In the genomic region with DNA sequence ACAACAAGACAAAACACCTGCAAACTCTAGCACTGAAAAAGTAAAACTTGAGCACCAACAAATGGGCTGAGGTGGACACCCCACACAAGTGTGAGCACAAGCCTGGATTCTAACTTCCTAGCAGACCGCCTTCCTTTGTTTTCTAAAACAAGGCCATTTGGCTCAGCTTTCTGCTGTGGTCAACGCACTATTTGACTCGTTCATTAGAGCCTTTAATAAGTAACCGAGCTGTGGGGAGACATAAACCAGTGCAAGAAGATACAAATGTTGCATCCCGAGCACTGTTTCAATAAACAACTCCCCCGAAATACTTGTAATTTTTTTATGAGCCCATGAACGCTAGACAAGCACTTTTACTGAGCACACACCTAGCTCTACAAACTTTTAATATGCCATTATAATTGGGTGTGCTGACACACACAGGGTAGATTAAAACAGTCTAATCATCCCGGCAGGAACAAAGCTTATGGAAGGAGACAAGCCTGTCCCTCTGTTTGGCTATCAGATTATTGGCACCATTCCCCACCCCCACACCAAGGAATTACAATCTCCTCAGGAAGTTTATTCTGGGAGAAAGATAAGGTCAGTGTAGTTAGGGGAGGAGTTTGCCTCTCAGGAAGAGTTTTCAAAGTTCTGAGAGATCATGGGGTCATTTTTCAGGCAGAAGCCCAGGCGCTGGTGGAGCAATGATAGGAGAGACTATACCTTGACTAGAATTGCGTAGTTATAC, we compare ENCODE assay signal across 18 mouse cellular contexts. TPM values are rescaled to one million over a fixed set of nuclear protein-coding genes. Genes with fewer than 3 reads are reported as not detected.
DNase-seq lines count a peak whose midpoint lies in the region; ATAC-seq and TF ChIP-seq lines count a peak whose summit lies in the region.
"Had no signal": no experiment of that assay in that cellular context is flagged by ENCODE, and none has a peak within 500 bp of the region (broad histone marks: within the 10 kb centered on the region; RNA-seq: fewer than 3 reads in every experiment).

No protein-coding gene starts in this region.

- no peak for TF ChIP-seq POLR2A in kidney, adult 2 months (IDR thresholded peaks at IDR 0.05; ENCODE audit: low read depth, low read length)

- peaks cover 9% of the 10 kb centered on the region for H3K4me1 ChIP-seq in kidney, adult 2 months (ENCODE audit: control insufficient read depth, insufficient read depth, low read length)
- H3K4me1 ChIP-seq in kidney, embryonic 14.5 days (ENCODE audit: control insufficient read depth, insufficient read depth, low read length), result peaks cover 11% of the 10 kb centered on the region
- no peaks in the 10 kb centered on the region for H3K4me1 ChIP-seq in stomach, postnatal 0 days (replicated peaks; ENCODE audit: control insufficient read depth, insufficient read depth)
- H3K4me1 ChIP-seq: embryonic facial prominence, embryonic 13.5 days; limb, embryonic 15.5 days; neural tube, embryonic 12.5 days had no signal

- 31% methylated on average over 10 of the region's 10 CpGs for WGBS in kidney, adult 2 months
- 45% methylated on average over 10 of the region's 10 CpGs for WGBS in kidney, embryonic 14.5 days
- 41% methylated on average over 10 of the region's 10 CpGs for WGBS in stomach, postnatal 0 days

- TF ChIP-seq EP300 in stomach, postnatal 0 days (optimal IDR thresholded peaks at IDR 0.05), result no peak

- peak; percentile 13 for DNase-seq in adrenal gland, adult 2 months
- DNase-seq in adrenal gland, adult 8-10 months, result no peak
- peak; percentile 60 for DNase-seq in kidney, adult 2 months
- peak; percentile 23 to 37 for DNase-seq in kidney, postnatal 36 days
- DNase-seq in stomach, postnatal 0 days (ENCODE audit: low spot score), result peak; percentile 48
- DNase-seq in frontal cortex, postnatal 10 days (ENCODE audit: low spot score in 2 of 2), result no peak
- DNase-seq: cerebellum, adult 2 months; thymus, postnatal 4 days had no signal

- peak overlapping the region; percentile 25; the same call in 1 of the 2 replicates for H3K27ac ChIP-seq in kidney, adult 2 months (ENCODE audit: insufficient read depth, low read depth, low read length)
- no peak overlapping the region for H3K27ac ChIP-seq in kidney, embryonic 14.5 days (ENCODE audit: low read depth, low read length)
- 0 out of 2 replicates have a peak overlapping the region, but pooled peaks have one; percentile 13 for H3K27ac ChIP-seq in stomach, postnatal 0 days (replicated peaks)
- H3K27ac ChIP-seq: embryonic facial prominence, embryonic 13.5 days; left cerebral cortex, adult 2 months; limb, embryonic 15.5 days; neural tube, embryonic 12.5 days had no signal

- H3K27me3 ChIP-seq in kidney, adult 2 months (replicated peaks; ENCODE audit: control insufficient read depth, insufficient read depth, low read length), result no peaks in the 10 kb centered on the region
- H3K27me3 ChIP-seq in kidney, embryonic 14.5 days (ENCODE audit: control insufficient read depth, insufficient read depth, low read length), result no peaks in the 10 kb centered on the region
- H3K27me3 ChIP-seq in stomach, postnatal 0 days (ENCODE audit: control insufficient read depth, insufficient read depth, low read length), result no peaks in the 10 kb centered on the region
- H3K27me3 ChIP-seq: embryonic facial prominence, embryonic 13.5 days; limb, embryonic 15.5 days; neural tube, embryonic 12.5 days had no signal

- no peak for ATAC-seq in kidney, embryonic 14.5 days (ENCODE audit: low FRiP score, low TSS enrichment)
- peak; percentile 28; the same call in 1 of the 2 replicates for ATAC-seq in stomach, postnatal 0 days (ENCODE audit: low FRiP score, low TSS enrichment)
- no peak for ATAC-seq in megakaryocyte, adult 5-6 weeks (ENCODE audit: poor library complexity, severe bottlenecking)
- ATAC-seq: forebrain, embryonic 14.5 days had no signal

- H3K9me3 ChIP-seq in kidney, embryonic 14.5 days (ENCODE audit: control insufficient read depth, low read length), result 0 out of 2 replicates have a peak, but pooled peaks cover 3% of the 10 kb centered on the region
- 0 out of 2 replicates have a peak, but pooled peaks cover 3% of the 10 kb centered on the region for H3K9me3 ChIP-seq in stomach, postnatal 0 days (ENCODE audit: control insufficient read depth, low read length)
- H3K9me3 ChIP-seq: limb, embryonic 15.5 days; neural tube, embryonic 12.5 days had no signal

- no peaks in the 10 kb centered on the region for H3K36me3 ChIP-seq in kidney, adult 2 months (ENCODE audit: control insufficient read depth, insufficient read depth, low read length)
- H3K36me3 ChIP-seq in kidney, embryonic 14.5 days (ENCODE audit: control insufficient read depth, insufficient read depth, low read length), result no peaks in the 10 kb centered on the region
- H3K36me3 ChIP-seq in stomach, postnatal 0 days (ENCODE audit: control insufficient read depth, insufficient read depth, low read length), result no peaks in the 10 kb centered on the region
- H3K36me3 ChIP-seq: embryonic facial prominence, embryonic 13.5 days; limb, embryonic 15.5 days; neural tube, embryonic 12.5 days had no signal

- TF ChIP-seq CTCF in kidney, adult 2 months (conservative IDR thresholded peaks at IDR 0.05; ENCODE audit: insufficient read depth, insufficient read length, low read depth, low read length), result no peak
- no peak for TF ChIP-seq CTCF in stomach, postnatal 0 days (IDR thresholded peaks at IDR 0.05; ENCODE audit: low read depth)

- no peak overlapping the region for H3K9ac ChIP-seq in kidney, embryonic 14.5 days (ENCODE audit: low read depth, low read length)
- no peak overlapping the region for H3K9ac ChIP-seq in stomach, postnatal 0 days (ENCODE audit: low read length)
- H3K9ac ChIP-seq: embryonic facial prominence, embryonic 13.5 days; limb, embryonic 15.5 days; neural tube, embryonic 12.5 days had no signal

- no peak overlapping the region for H3K4me2 ChIP-seq in kidney, embryonic 14.5 days (replicated peaks; ENCODE audit: low read depth, low read length)
- no peak overlapping the region for H3K4me2 ChIP-seq in stomach, postnatal 0 days (replicated peaks; ENCODE audit: low read depth)
- H3K4me2 ChIP-seq: embryonic facial prominence, embryonic 13.5 days; limb, embryonic 15.5 days; midbrain, embryonic 11.5 days; neural tube, embryonic 12.5 days had no signal

- H3K4me3 ChIP-seq in kidney, adult 2 months (ENCODE audit: insufficient read depth, low read depth, low read length), result no peak overlapping the region
- no peak overlapping the region for H3K4me3 ChIP-seq in kidney, embryonic 14.5 days (ENCODE audit: low read length)
- no peak overlapping the region for H3K4me3 ChIP-seq in stomach, postnatal 0 days (ENCODE audit: low read depth, low read length)
- H3K4me3 ChIP-seq: embryonic facial prominence, embryonic 13.5 days; left cerebral cortex, adult 2 months; limb, embryonic 15.5 days; neural tube, embryonic 12.5 days had no signal

RNA-seq across cellular contexts. Expression of a gene that starts 27.7 kb away (rescaled TPM):
- not detected for total RNA-seq in adrenal gland, adult 2 months (2021)
- polyA plus RNA-seq in adrenal gland, adult 2 months (2012; rRNA removed), result not detected in 2 replicates
- total RNA-seq in adrenal gland, adult 8-10 months (2022), result not detected
- not detected in 2 replicates for polyA plus RNA-seq in kidney, adult 2 months (2012; rRNA removed)
- not detected in 2 replicates for polyA plus RNA-seq in kidney, embryonic 14.5 days (2014; fragmentation: Nextera tagmentation; extraction: Ambion mirVana)
- not detected in 2 replicates for polyA plus RNA-seq in stomach, postnatal 0 days (2015; fragmentation: Nextera tagmentation; extraction: Ambion mirVana)
- total RNA-seq in megakaryocyte, adult 5-6 weeks (2015), result not detected in 2 replicates
- not detected in 2 replicates for total RNA-seq in megakaryocyte, adult 5-6 weeks (2017)
- total RNA-seq: adrenal gland, postnatal 36 days; left cerebral cortex, adult 2 months had no signal
- polyA plus RNA-seq: cerebellum, adult 2 months; embryonic facial prominence, embryonic 13.5 days; forebrain, embryonic 14.5 days; gonadal fat pad, adult 2 months; limb, embryonic 15.5 days; midbrain, embryonic 11.5 days; neural tube, embryonic 12.5 days had no signal

Comparison
In these comparisons a context has a peak if more than half of its experiments do, and no peak if none do; other contexts are left out.
1. DNase-seq: peak in adrenal gland, adult 2 months (single experiment), kidney, adult 2 months (single experiment), kidney, postnatal 36 days (2 of 2) and stomach, postnatal 0 days (single experiment); none in adrenal gland, adult 8-10 months (single experiment) and frontal cortex, postnatal 10 days (0 of 2).